In the genomic region with DNA sequence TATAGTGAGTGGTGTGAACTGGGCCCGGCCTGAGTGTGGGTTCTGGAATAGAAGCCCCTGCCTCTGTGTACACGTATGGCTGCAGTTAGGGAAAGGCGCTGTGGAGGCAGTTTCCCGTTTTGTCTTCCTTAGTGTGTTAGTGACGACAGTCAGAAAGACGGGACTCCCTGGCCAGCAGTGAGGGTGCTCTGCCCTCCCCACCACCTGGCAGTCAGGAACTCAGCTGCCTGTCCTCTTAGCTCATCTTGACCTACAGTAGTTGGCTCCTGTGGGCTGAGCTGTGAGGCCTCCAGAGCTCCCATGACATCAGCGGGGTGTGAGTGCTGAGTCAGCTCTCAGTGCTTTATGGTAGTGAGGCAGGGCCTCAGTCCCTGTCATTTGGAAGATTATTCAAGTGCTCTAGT, we compare ENCODE assay signal across 8 mouse cellular contexts.
A peak's percentile ranks its signal among the peaks of the same experiment; 100 is the strongest.
DNase-seq lines count a peak whose midpoint lies in the region; ATAC-seq lines count a peak whose summit lies in the region.

No protein-coding gene starts in this region.

- H3K4me2 ChIP-seq in stomach, embryonic 14.5 days (replicated peaks; ENCODE audit: low read depth, low read length): no peak overlapping the region

- H3K4me1 ChIP-seq in megakaryocyte, embryonic 14.5 days: peaks cover 29% of the 10 kb centered on the region
- peaks cover 17% of the 10 kb centered on the region; the same call in 1 of the 2 replicates for H3K4me1 ChIP-seq in stomach, embryonic 14.5 days (ENCODE audit: control insufficient read depth, insufficient read depth, low read length)

- H3K36me3 ChIP-seq in megakaryocyte, embryonic 14.5 days (replicated peaks; ENCODE audit: low read length): peaks cover 4% of the 10 kb centered on the region
- H3K36me3 ChIP-seq in stomach, embryonic 14.5 days (ENCODE audit: control insufficient read depth, insufficient read depth, low read length): no peaks in the 10 kb centered on the region

- no peak overlapping the region for H3K9ac ChIP-seq in stomach, embryonic 14.5 days (replicated peaks; ENCODE audit: low read depth, low read length)

- WGBS in stomach, embryonic 14.5 days: 43% methylated on average over 7 of the region's 7 CpGs

- no peak for ATAC-seq in megakaryocyte, adult 5-6 weeks (ENCODE audit: poor library complexity, severe bottlenecking)
- ATAC-seq in stomach, embryonic 14.5 days (ENCODE audit: insufficient number of reproducible peaks, insufficient read depth, low FRiP score, low read depth): peak; percentile 79; the same call in 1 of the 2 replicates

- DNase-seq in cerebellum, adult 18-20 months: peak; percentile 44 to 48
- no peak for DNase-seq in cerebellum, postnatal 10 days
- peak; percentile 53 for DNase-seq in heart, postnatal 4 days
- DNase-seq in urinary bladder, adult 18-20 months (ENCODE audit: low spot score in 2 of 2): no peak
- no peak for DNase-seq in frontal cortex, postnatal 25 days (ENCODE audit: low spot score in 2 of 2)

- H3K27ac ChIP-seq in stomach, embryonic 14.5 days (ENCODE audit: low read length): 0 out of 2 replicates have a peak overlapping the region, but pooled peaks have one; percentile 28

- no peaks in the 10 kb centered on the region for H3K9me3 ChIP-seq in megakaryocyte, embryonic 14.5 days
- H3K9me3 ChIP-seq in stomach, embryonic 14.5 days (ENCODE audit: control insufficient read depth, low read depth, low read length): no peaks in the 10 kb centered on the region

- H3K27me3 ChIP-seq in megakaryocyte, embryonic 14.5 days (replicated peaks): no peaks in the 10 kb centered on the region
- no peaks in the 10 kb centered on the region for H3K27me3 ChIP-seq in stomach, embryonic 14.5 days (ENCODE audit: control insufficient read depth, insufficient read depth, low read length)

- peak overlapping the region; percentile 59 for H3K4me3 ChIP-seq in megakaryocyte, embryonic 14.5 days (replicated peaks)
- H3K4me3 ChIP-seq in stomach, embryonic 14.5 days (ENCODE audit: low read depth, low read length): no peak overlapping the region

Comparison
In these comparisons a context has a peak if more than half of its experiments do, and no peak if none do; other contexts are left out.
1. DNase-seq: peak in cerebellum, adult 18-20 months (2 of 2) and heart, postnatal 4 days (single experiment); none in cerebellum, postnatal 10 days (0 of 2), urinary bladder, adult 18-20 months (0 of 2) and frontal cortex, postnatal 25 days (0 of 2).